Mouse (Mus musculus) G1E (cell line): ENCODE data around the gene Ablim2. TPM values are rescaled to one million over a fixed set of nuclear protein-coding genes. Genes with fewer than 3 reads are reported as not detected.

Experiments used
- ATAC-seq: 2 replicates; pipeline ENCODE4 v1.8.0; 2016; ENCODE audit warnings: mild to moderate bottlenecking; ENCODE audit not compliant: insufficient number of reproducible peaks, poor library complexity, low FRiP score, severe bottlenecking; ENCODE audit errors: extremely low read depth
- DNase-seq: peaks from one replicate; pipeline ENCODE4 v3.0.0; 2012; ENCODE audit warnings: low spot score
- H3K27me3 ChIP-seq: 2 replicates; pipeline ENCODE4 v1.6.1; 2012; ENCODE audit warnings: mild to moderate bottlenecking, low read length, inconsistent platforms; ENCODE audit not compliant: insufficient read depth
- H3K36me3 ChIP-seq: replicated peaks from 2 replicates; pipeline ENCODE3; 2012; ENCODE audit warnings: mild to moderate bottlenecking, inconsistent platforms
- H3K4me1 ChIP-seq: 2 replicates; pipeline ENCODE4 v1.6.1; 2012; ENCODE audit warnings: low read depth, low read length, inconsistent platforms, mixed read lengths; ENCODE audit not compliant: insufficient read depth
- H3K4me3 ChIP-seq: 2 replicates; pipeline ENCODE4 v1.5.1; 2012; ENCODE audit warnings: low read depth, mild to moderate bottlenecking, inconsistent platforms, low read length, moderate library complexity, mixed read lengths
- H3K9me3 ChIP-seq: replicated peaks from 2 replicates; pipeline ENCODE4 v1.6.1; 2012; ENCODE audit warnings: inconsistent platforms
- CTCF ChIP-seq: IDR thresholded peaks from 2 replicates; pipeline ENCODE4 v1.5.1; 2012; ENCODE audit warnings: low read depth, low read length, inconsistent platforms, mixed read lengths
- GATA1 ChIP-seq: IDR thresholded peaks from 2 replicates; pipeline ENCODE4 v1.6.1; 2012; ENCODE audit warnings: borderline replicate concordance, low read length, inconsistent platforms, mixed read lengths
- GATA2 ChIP-seq: IDR thresholded peaks from 2 replicates; pipeline ENCODE4 v1.6.1; 2012; ENCODE audit warnings: low read depth, low read length, inconsistent platforms, borderline replicate concordance
- POLR2AphosphoS5 ChIP-seq: IDR thresholded peaks from 2 replicates; pipeline ENCODE4 v1.6.1; 2012; ENCODE audit warnings: low read depth, low read length, inconsistent platforms; ENCODE audit not compliant: insufficient replicate concordance
- TAL1 ChIP-seq: conservative IDR thresholded peaks from 2 replicates; pipeline ENCODE4 v1.6.1; 2012; ENCODE audit warnings: low read depth, low read length, inconsistent platforms, mixed read lengths
- polyA plus RNA-seq: library from polyadenylated mRNA; stranded (reverse); fragments of >175 nt; gene quantifications from 2 replicates; pipeline ENCODE4 v1.2.3, GENCODE M21; 2012
- total RNA-seq, 2 experiments: library from RNA; stranded (forward) in 1 of 2; stranded (reverse) in 1 of 2; fragments of 200-1000 nt in 1 of 2; fragments of >200 nt in 1 of 2; fragmentation: Nextera tagmentation in 1 of 2; gene quantifications; 2 replicates each; pipeline ENCODE4 v1.2.3; 2014 to 2017

Ablim2 gene
- total and polyA plus RNA-seq, 3 experiments = 0.16 TPM; not detected in 2

GRCm38 (mm10) chr5:35900401-35901225, 142.9 kb downstream of the Ablim2 start:
- no peaks in the 10 kb centered on the region for H3K9me3 ChIP-seq
- no peak overlapping the region for H3K4me3 ChIP-seq
- H3K4me1 ChIP-seq = no peaks in the 10 kb centered on the region
- DNase-seq (no peak), ATAC-seq (no peak)
- H3K36me3 ChIP-seq = no peaks in the 10 kb centered on the region
- TF ChIP-seq POLR2AphosphoS5 (no peak), GATA2 (no peak), TAL1 (no peak), CTCF (no peak), GATA1 (no peak)
- H3K27me3 ChIP-seq = no peaks in the 10 kb centered on the region; the same call in 1 of the 2 replicates

GRCm38 (mm10) chr5:35901226-35901809, 143.6 kb downstream of the Ablim2 start:
- H3K36me3 ChIP-seq = no peaks in the 10 kb centered on the region
- H3K4me1 ChIP-seq = no peaks in the 10 kb centered on the region
- H3K27me3 ChIP-seq = peaks cover 2% of the 10 kb centered on the region; the same call in 1 of the 2 replicates
- DNase-seq = no peak
- no peak for ATAC-seq
- H3K9me3 ChIP-seq = no peaks in the 10 kb centered on the region
- H3K4me3 ChIP-seq = no peak overlapping the region
- no peak for TF ChIP-seq POLR2AphosphoS5
- TF ChIP-seq GATA2 = no peak
- TF ChIP-seq TAL1 = no peak
- TF ChIP-seq GATA1 = no peak
- no peak for TF ChIP-seq CTCF

- TF ChIP-seq CTCF = no peak
- no peak for TF ChIP-seq POLR2AphosphoS5
- no peak for TF ChIP-seq TAL1
- no peak for TF ChIP-seq GATA2
- TF ChIP-seq GATA1 = no peak
- DNase-seq (no peak), ATAC-seq (no peak)
- no peaks in the 10 kb centered on the region for H3K36me3 ChIP-seq
- H3K4me3 ChIP-seq = no peak overlapping the region
- peaks cover 6% of the 10 kb centered on the region; the same call in 1 of the 2 replicates for H3K27me3 ChIP-seq
- no peaks in the 10 kb centered on the region for H3K4me1 ChIP-seq
- no peaks in the 10 kb centered on the region for H3K9me3 ChIP-seq
These were observed 145.8 kb downstream of the Ablim2 start for GRCm38 (mm10) chr5:35903456-35903855.

GRCm38 (mm10) chr5:35905283-35905682, 147.6 kb downstream of the Ablim2 start:
- Histone ChIP-seq H3K4me3 (no peak overlapping the region), H3K4me1 (no peaks in the 10 kb centered on the region), H3K27me3 (peaks cover 6% of the 10 kb centered on the region; the same call in 1 of the 2 replicates), H3K9me3 (no peaks in the 10 kb centered on the region), H3K36me3 (no peaks in the 10 kb centered on the region)
- ATAC-seq (no peak), DNase-seq (no peak)
- TF ChIP-seq GATA2 (no peak), POLR2AphosphoS5 (no peak), TAL1 (no peak), GATA1 (no peak), CTCF (no peak)

- Histone ChIP-seq H3K27me3 (peaks cover 6% of the 10 kb centered on the region; the same call in 1 of the 2 replicates), H3K9me3 (no peaks in the 10 kb centered on the region), H3K4me1 (no peaks in the 10 kb centered on the region), H3K36me3 (no peaks in the 10 kb centered on the region), H3K4me3 (no peak overlapping the region)
- no peak for TF ChIP-seq POLR2AphosphoS5
- TF ChIP-seq TAL1 = no peak
- TF ChIP-seq GATA1 = no peak
- DNase-seq = no peak
- no peak for ATAC-seq
These were observed 149.4 kb downstream of the Ablim2 start for GRCm38 (mm10) chr5:35907090-35907489.

GRCm38 (mm10) chr5:35907633-35908426, 150.2 kb downstream of the Ablim2 start:
- H3K4me3 ChIP-seq = no peak overlapping the region
- no peaks in the 10 kb centered on the region for H3K4me1 ChIP-seq
- TF ChIP-seq TAL1 = no peak
- no peak for TF ChIP-seq CTCF
- TF ChIP-seq GATA2 = no peak
- no peak for TF ChIP-seq POLR2AphosphoS5
- TF ChIP-seq GATA1 = no peak
- H3K36me3 ChIP-seq = no peaks in the 10 kb centered on the region
- peaks cover 6% of the 10 kb centered on the region; the same call in 1 of the 2 replicates for H3K27me3 ChIP-seq
- ATAC-seq (no peak), DNase-seq (no peak)
- no peaks in the 10 kb centered on the region for H3K9me3 ChIP-seq
